Mouse (Mus musculus): ENCODE data around the gene Nelfcd. TPM values are rescaled to one million over a fixed set of nuclear protein-coding genes. Genes with fewer than 3 reads are reported as not detected.

Gene Nelfcd
- polyA plus RNA-seq, 1 experiment from 2014 or later, result 108 TPM

- no peak overlapping the region for H3K9ac ChIP-seq (ENCODE audit: low read length)
- no peaks in the 10 kb centered on the region for H3K27me3 ChIP-seq (replicated peaks; ENCODE audit: control insufficient read depth, insufficient read depth, low read length)
- no peaks in the 10 kb centered on the region for H3K36me3 ChIP-seq (ENCODE audit: control insufficient read depth, insufficient read depth, low read length)
- ATAC-seq (replicated peaks; ENCODE audit: low FRiP score, low TSS enrichment, low read depth), result no peak
- H3K4me2 ChIP-seq (ENCODE audit: low read length), result no peak overlapping the region
- no peaks in the 10 kb centered on the region for H3K4me1 ChIP-seq (replicated peaks; ENCODE audit: control insufficient read depth, insufficient read depth, low read length)
- DNase-seq (ENCODE audit: low spot score), result no peak
- no peak overlapping the region for H3K27ac ChIP-seq (ENCODE audit: low read depth)
- 83% methylated on average over 4 of the region's 4 CpGs for WGBS
- no peak overlapping the region for H3K4me3 ChIP-seq (ENCODE audit: low read depth, low read length)
- no peaks in the 10 kb centered on the region for H3K9me3 ChIP-seq (ENCODE audit: control insufficient read depth, low read length)
Observed at GRCm38 (mm10) chr2:174400396-174400795, 15.2 kb upstream of the Nelfcd start.

DNA sequence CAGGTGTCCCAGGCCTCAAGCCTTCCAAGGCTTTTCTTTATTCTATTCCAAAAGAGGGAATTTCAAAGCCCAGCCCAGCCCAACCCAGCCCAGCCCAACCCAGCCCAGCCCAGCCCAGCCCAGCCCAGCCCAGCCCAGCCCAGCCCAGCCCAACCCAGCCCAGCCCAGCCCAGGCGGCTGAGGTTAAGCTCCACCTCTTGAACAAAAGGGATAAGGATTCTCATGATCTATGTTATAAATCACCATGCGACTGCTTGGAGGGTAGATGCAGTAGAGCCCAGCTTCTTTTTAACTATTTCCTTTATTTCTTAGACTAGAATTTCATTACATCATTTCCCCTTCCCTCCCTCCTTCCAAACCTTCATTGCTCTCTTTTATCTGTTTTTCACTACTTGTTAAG is 5.4 kb upstream of the Nelfcd start:
- Histone ChIP-seq H3K36me3 (ENCODE audit: control insufficient read depth, insufficient read depth, low read length) (no peaks in the 10 kb centered on the region), H3K4me2 (ENCODE audit: low read length) (no peak overlapping the region), H3K27me3 (replicated peaks; ENCODE audit: control insufficient read depth, insufficient read depth, low read length) (no peaks in the 10 kb centered on the region), H3K4me3 (ENCODE audit: low read depth, low read length) (no peak overlapping the region), H3K9me3 (ENCODE audit: control insufficient read depth, low read length) (no peaks in the 10 kb centered on the region), H3K4me1 (replicated peaks; ENCODE audit: control insufficient read depth, insufficient read depth, low read length) (no peaks in the 10 kb centered on the region), H3K27ac (ENCODE audit: low read depth) (no peak overlapping the region), H3K9ac (ENCODE audit: low read length) (no peak overlapping the region)
- no peak for DNase-seq (ENCODE audit: low spot score)
- WGBS, result 50% methylated on average over 2 of the region's 2 CpGs
- no peak for ATAC-seq (replicated peaks; ENCODE audit: low FRiP score, low TSS enrichment, low read depth)

DNA sequence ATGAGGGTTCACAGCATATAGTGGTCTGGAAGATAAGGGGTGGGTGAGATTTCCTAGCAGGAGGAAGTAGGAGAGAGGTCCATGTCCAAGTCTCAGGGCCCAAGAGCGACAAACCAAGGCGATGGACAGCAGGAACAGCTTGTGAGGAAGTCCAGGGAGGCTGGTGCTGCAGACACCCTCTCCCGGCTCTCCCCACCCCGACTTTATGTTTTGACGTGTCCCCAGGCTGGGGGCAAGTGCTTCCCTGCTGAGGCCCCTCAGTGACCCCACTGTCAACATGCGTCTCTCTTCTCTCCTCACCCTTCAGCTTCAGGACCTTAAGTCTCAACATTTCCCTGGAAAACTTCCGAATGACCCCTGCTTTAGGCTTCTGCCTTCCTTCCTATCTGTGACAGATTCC is 2.5 kb upstream of the Nelfcd start:
- no peaks in the 10 kb centered on the region for H3K27me3 ChIP-seq (replicated peaks; ENCODE audit: control insufficient read depth, insufficient read depth, low read length)
- 69% methylated on average over 7 of the region's 7 CpGs for WGBS

DNA sequence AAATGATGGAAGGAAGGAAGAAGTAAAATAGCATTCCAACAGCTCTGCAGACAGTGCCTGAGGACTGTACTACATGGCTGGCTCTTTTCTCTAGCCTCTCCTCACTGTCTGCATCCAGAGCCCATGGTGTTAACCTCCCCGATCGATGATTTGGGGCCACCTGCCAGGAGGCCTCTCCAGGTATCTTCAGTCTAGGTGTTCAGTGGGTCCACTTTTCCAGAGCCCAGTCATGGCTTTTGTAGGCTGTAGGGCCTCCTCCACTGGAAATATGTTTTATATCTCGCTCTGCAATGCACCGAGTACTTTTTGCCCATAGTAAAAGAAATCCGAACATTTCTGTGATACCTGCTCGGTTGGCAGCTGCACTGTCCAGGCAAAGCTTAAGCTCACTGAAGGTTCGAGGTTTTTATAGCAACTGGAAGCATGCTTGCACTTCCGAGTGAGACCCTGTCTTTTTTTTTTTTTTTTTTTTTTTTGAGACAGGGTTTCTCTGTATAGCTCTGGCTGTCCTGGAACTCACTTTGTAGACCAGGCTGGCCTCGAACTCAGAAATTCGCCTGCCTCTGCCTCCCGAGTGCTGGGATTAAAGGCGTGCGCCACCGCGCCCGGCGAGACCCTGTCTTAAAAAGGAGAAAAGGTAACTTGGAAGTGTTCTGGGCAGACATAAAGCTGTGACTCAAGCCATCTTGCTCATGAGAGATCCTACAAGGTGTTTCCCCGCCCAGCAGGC is 438 bp upstream of the Nelfcd start:
- WGBS, result 47% methylated on average over 18 of the region's 18 CpGs

More for the DNA sequence above, 2.5 kb upstream of the Nelfcd start:
- H3K9ac ChIP-seq (ENCODE audit: low read length), result no peak overlapping the region
- no peak for DNase-seq (ENCODE audit: low spot score)
- H3K27ac ChIP-seq (ENCODE audit: low read depth), result no peak overlapping the region
- H3K9me3 ChIP-seq (ENCODE audit: control insufficient read depth, low read length), result no peaks in the 10 kb centered on the region
- peaks cover 5% of the 10 kb centered on the region; the same call in 1 of the 2 replicates for H3K4me1 ChIP-seq (replicated peaks; ENCODE audit: control insufficient read depth, insufficient read depth, low read length)
- no peak for ATAC-seq (replicated peaks; ENCODE audit: low FRiP score, low TSS enrichment, low read depth)
- 0 out of 2 replicates have a peak, but pooled peaks cover under 1% of the 10 kb centered on the region for H3K36me3 ChIP-seq (ENCODE audit: control insufficient read depth, insufficient read depth, low read length)
- no peak overlapping the region for H3K4me2 ChIP-seq (ENCODE audit: low read length)
- H3K4me3 ChIP-seq (ENCODE audit: low read depth, low read length), result no peak overlapping the region

GRCm38 (mm10) chr2:174421107-174421506 is 5.5 kb downstream of the Nelfcd start:
- no peak overlapping the region for H3K9ac ChIP-seq (ENCODE audit: low read length)
- no peaks in the 10 kb centered on the region for H3K27me3 ChIP-seq (replicated peaks; ENCODE audit: control insufficient read depth, insufficient read depth, low read length)
- no peak overlapping the region for H3K4me3 ChIP-seq (ENCODE audit: low read depth, low read length)
- H3K9me3 ChIP-seq (ENCODE audit: control insufficient read depth, low read length), result no peaks in the 10 kb centered on the region
- H3K27ac ChIP-seq (ENCODE audit: low read depth), result no peak overlapping the region
- DNase-seq (ENCODE audit: low spot score) (no peak), ATAC-seq (replicated peaks; ENCODE audit: low FRiP score, low TSS enrichment, low read depth) (no peak; the same call in 1 of the 2 replicates)
- peaks cover 69% of the 10 kb centered on the region for H3K36me3 ChIP-seq (ENCODE audit: control insufficient read depth, insufficient read depth, low read length)
- no peak overlapping the region for H3K4me2 ChIP-seq (ENCODE audit: low read length)
- 76% methylated on average over 6 of the region's 6 CpGs for WGBS
- peaks cover 5% of the 10 kb centered on the region; the same call in 1 of the 2 replicates for H3K4me1 ChIP-seq (replicated peaks; ENCODE audit: control insufficient read depth, insufficient read depth, low read length)

More for the DNA sequence above, 438 bp upstream of the Nelfcd start:
- H3K4me2 ChIP-seq (ENCODE audit: low read length), result peak overlapping the region; percentile 81
- peak overlapping the region; percentile 99 for H3K4me3 ChIP-seq (ENCODE audit: low read depth, low read length)
- no peaks in the 10 kb centered on the region for H3K9me3 ChIP-seq (ENCODE audit: control insufficient read depth, low read length)
- H3K27ac ChIP-seq (ENCODE audit: low read depth), result no peak overlapping the region
- peak overlapping the region; percentile 88; the same call in 1 of the 2 replicates for H3K9ac ChIP-seq (ENCODE audit: low read length)
- H3K4me1 ChIP-seq (replicated peaks; ENCODE audit: control insufficient read depth, insufficient read depth, low read length), result peaks cover 5% of the 10 kb centered on the region; the same call in 1 of the 2 replicates
- no peaks in the 10 kb centered on the region for H3K27me3 ChIP-seq (replicated peaks; ENCODE audit: control insufficient read depth, insufficient read depth, low read length)
- H3K36me3 ChIP-seq (ENCODE audit: control insufficient read depth, insufficient read depth, low read length), result peaks cover 13% of the 10 kb centered on the region
- ATAC-seq (replicated peaks; ENCODE audit: low FRiP score, low TSS enrichment, low read depth) (peak; percentile 24; the same call in 1 of the 2 replicates), DNase-seq (ENCODE audit: low spot score) (no peak)

DNA sequence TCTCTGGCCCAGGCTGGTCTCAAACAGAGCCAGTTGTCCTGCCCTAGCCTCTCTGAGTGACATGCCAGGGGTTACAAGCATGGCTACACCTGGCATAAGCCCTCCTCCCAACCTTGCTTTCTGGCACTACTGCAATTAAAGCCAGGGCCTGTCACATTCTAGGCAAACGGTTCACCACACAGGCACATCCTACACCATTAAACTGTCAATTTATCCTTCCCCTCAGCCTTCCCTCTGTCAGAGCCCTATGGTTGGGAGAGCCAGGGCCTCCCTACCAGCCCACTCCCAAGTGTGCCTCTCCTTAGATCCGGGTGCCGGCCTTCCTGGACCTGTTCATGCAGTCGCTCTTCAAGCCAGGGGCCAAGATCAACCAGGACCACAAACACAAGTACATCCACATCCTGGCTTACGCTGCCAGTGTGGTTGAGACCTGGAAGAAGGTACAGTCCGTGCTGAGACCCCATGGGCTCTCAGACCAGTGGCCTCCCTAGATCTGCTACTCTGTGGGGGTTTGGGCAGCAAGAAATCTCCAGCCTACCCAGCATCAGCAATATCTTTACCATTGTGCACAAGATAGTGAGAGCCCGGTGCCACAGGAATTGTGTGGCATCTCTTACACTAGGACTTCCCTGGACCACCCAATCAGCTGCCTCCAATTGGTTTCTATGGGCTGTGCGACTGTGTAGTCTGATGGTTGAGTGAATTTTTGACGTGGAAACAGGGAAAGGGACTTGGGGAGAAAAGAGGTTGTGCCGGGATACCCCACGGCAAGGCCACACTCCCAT is 8.9 kb downstream of the Nelfcd start:
- Histone ChIP-seq H3K4me2 (ENCODE audit: low read length) (no peak overlapping the region), H3K9ac (ENCODE audit: low read length) (no peak overlapping the region), H3K27ac (ENCODE audit: low read depth) (no peak overlapping the region), H3K27me3 (replicated peaks; ENCODE audit: control insufficient read depth, insufficient read depth, low read length) (no peaks in the 10 kb centered on the region), H3K4me3 (ENCODE audit: low read depth, low read length) (no peak overlapping the region), H3K4me1 (replicated peaks; ENCODE audit: control insufficient read depth, insufficient read depth, low read length) (no peaks in the 10 kb centered on the region), H3K9me3 (ENCODE audit: control insufficient read depth, low read length) (no peaks in the 10 kb centered on the region), H3K36me3 (ENCODE audit: control insufficient read depth, insufficient read depth, low read length) (peaks cover 97% of the 10 kb centered on the region)
- no peak for ATAC-seq (replicated peaks; ENCODE audit: low FRiP score, low TSS enrichment, low read depth)
- DNase-seq (ENCODE audit: low spot score), result no peak
- WGBS, result 88% methylated on average over 11 of the region's 11 CpGs

DNA sequence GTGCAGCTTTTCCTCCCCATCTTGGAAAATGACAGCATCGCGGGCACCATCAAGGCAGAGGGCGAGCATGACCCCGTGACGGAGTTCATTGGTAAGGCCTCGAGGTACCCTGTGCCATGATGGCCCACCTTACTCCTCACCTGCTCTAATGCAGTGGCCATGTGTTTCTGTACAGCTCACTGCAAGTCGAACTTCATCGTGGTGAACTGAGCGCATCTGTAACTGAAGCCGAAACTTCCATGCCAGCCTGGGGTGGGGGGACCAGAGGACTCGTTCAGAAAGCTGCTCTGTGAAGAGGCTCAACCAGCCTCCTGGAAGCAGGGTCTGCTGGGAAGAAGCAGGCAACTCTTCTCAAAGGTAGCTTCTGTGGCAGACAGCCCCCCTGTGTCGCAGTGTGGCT is 11.3 kb downstream of the Nelfcd start:
- 92% methylated on average over 12 of the region's 12 CpGs for WGBS
- peaks cover 81% of the 10 kb centered on the region for H3K36me3 ChIP-seq (ENCODE audit: control insufficient read depth, insufficient read depth, low read length)
- ATAC-seq (replicated peaks; ENCODE audit: low FRiP score, low TSS enrichment, low read depth), result no peak

GRCm38 (mm10) chr2:174428076-174428835 is 12.7 kb downstream of the Nelfcd start:
- H3K4me3 ChIP-seq (ENCODE audit: low read depth, low read length), result no peak overlapping the region
- DNase-seq (ENCODE audit: low spot score), result no peak

More for the DNA sequence above, 11.3 kb downstream of the Nelfcd start:
- H3K27ac ChIP-seq (ENCODE audit: low read depth), result no peak overlapping the region
- no peak overlapping the region for H3K4me3 ChIP-seq (ENCODE audit: low read depth, low read length)
- no peaks in the 10 kb centered on the region for H3K27me3 ChIP-seq (replicated peaks; ENCODE audit: control insufficient read depth, insufficient read depth, low read length)
- H3K9me3 ChIP-seq (ENCODE audit: control insufficient read depth, low read length), result no peaks in the 10 kb centered on the region
- no peak overlapping the region for H3K9ac ChIP-seq (ENCODE audit: low read length)
- no peak overlapping the region for H3K4me2 ChIP-seq (ENCODE audit: low read length)
- H3K4me1 ChIP-seq (replicated peaks; ENCODE audit: control insufficient read depth, insufficient read depth, low read length), result no peaks in the 10 kb centered on the region
- no peak for DNase-seq (ENCODE audit: low spot score)

More at GRCm38 (mm10) chr2:174428076-174428835, 12.7 kb downstream of the Nelfcd start:
- Histone ChIP-seq H3K27ac (ENCODE audit: low read depth) (no peak overlapping the region), H3K9ac (ENCODE audit: low read length) (no peak overlapping the region), H3K36me3 (ENCODE audit: control insufficient read depth, insufficient read depth, low read length) (peaks cover 73% of the 10 kb centered on the region), H3K9me3 (ENCODE audit: control insufficient read depth, low read length) (no peaks in the 10 kb centered on the region), H3K27me3 (replicated peaks; ENCODE audit: control insufficient read depth, insufficient read depth, low read length) (no peaks in the 10 kb centered on the region), H3K4me1 (replicated peaks; ENCODE audit: control insufficient read depth, insufficient read depth, low read length) (no peaks in the 10 kb centered on the region), H3K4me2 (ENCODE audit: low read length) (no peak overlapping the region)
- ATAC-seq (replicated peaks; ENCODE audit: low FRiP score, low TSS enrichment, low read depth), result no peak
- WGBS, result 81% methylated on average over 18 of the region's 18 CpGs

All from intestine, embryonic 14.5 days (tissue).